Mouse (Mus musculus) stomach, postnatal 0 days (tissue): ENCODE data around the gene Creb5.

Experiments
- CTCF ChIP-seq: IDR thresholded peaks from 2 replicates; pipeline ENCODE4 v1.5.1; 2016; ENCODE audit warnings: antibody characterized with exemption, low read depth, mild to moderate bottlenecking, moderate library complexity
- EP300 ChIP-seq: optimal IDR thresholded peaks from 2 replicates; pipeline ENCODE3; 2016; ENCODE audit warnings: antibody characterized with exemption

DNA sequence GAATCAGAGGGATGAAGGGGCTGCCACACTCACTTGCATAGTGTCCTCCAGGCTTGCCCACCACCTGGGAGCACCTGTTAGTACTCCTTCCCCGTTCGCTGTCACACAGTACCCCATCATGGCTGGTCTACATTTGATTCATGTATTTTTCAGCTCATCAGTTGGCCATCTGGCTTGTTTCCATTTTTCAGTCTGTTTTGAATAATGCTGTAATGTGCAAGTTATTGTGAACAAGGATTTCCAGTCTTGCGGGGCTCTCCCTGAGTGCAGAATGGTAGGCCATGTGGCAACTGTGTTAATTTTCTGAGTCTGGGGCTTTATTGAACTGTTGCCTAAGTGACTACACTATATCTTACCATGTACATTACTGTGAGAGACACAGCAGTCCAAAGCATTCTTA lies 369.4 kb downstream of the Creb5 start:
- TF ChIP-seq EP300 (no peak), CTCF (no peak)
